Mouse (Mus musculus) adrenal gland, postnatal 25 days (tissue): Measurements from ENCODE around the gene Baz1a. TPM values are rescaled to one million over a fixed set of nuclear protein-coding genes. Genes with fewer than 3 reads are reported as not detected.

Experiments used
- DNase-seq: peaks from one replicate; pipeline ENCODE4 v3.0.0; 2021; ENCODE audit warnings: mixed read lengths
- total RNA-seq: library from RNA; stranded (reverse); gene quantifications from 2 replicates; pipeline ENCODE4 v1.2.3, GENCODE M21; 2021

Baz1a gene
- total RNA-seq, 1 experiment from 2014 or later, result 28.0 TPM

- DNase-seq, result no peak
Observed at GRCm38 (mm10) chr12:54844415-54844814, 169.7 kb downstream of the Baz1a start.

Other genes starting within 250 kb of the Baz1a start
- gene Snx6, start 218.6 kb downstream of the Baz1a start, total RNA-seq, result 59.8 and 71.6 TPM in 2 replicates
- 114 and 143 TPM in 2 replicates for gene Cfl2, start 151.5 kb downstream of the Baz1a start, total RNA-seq
- not detected in 2 replicates for gene Gm20403, start 27.8 kb downstream of the Baz1a start, total RNA-seq
- gene 2700097O09Rik, start 65.8 kb upstream of the Baz1a start, total RNA-seq, result 11.5 and 15.7 TPM in 2 replicates
- 131 and 173 TPM in 2 replicates for gene Srp54a, start 65.9 kb upstream of the Baz1a start, total RNA-seq
- 6.1 and 12.4 TPM in 2 replicates for gene Fam177a, start 110.1 kb upstream of the Baz1a start, total RNA-seq
- 105 and 115 TPM in 2 replicates for gene Srp54b, start 140.8 kb upstream of the Baz1a start, total RNA-seq
- 0.55 and 6.9 TPM in 2 replicates for gene 1700047I17Rik2, start 185.2 kb upstream of the Baz1a start, total RNA-seq
- gene Srp54c, start 215.8 kb upstream of the Baz1a start, total RNA-seq, result 54.8 and 58.7 TPM in 2 replicates